Mouse (Mus musculus) layer of hippocampus, postnatal 10 days (tissue): Measurements from ENCODE around the gene Ly6c2. TPM values are rescaled to one million over a fixed set of nuclear protein-coding genes. Genes with fewer than 3 reads are reported as not detected.

ENCODE experiments used
- total RNA-seq, 2 experiments: library from RNA; stranded (reverse); gene quantifications; 2 replicates each; pipeline ENCODE4 v1.2.3; 2021

Ly6c2 gene
- total RNA-seq, 2 experiments from 2014 or later: 0.57 to 1.8 TPM

Other genes with a start within 250 kb of the Ly6c2 start
- under 1 TPM; 0.13 to 0.18 TPM for gene 2010109I03Rik, start 214.9 kb downstream of the Ly6c2 start, total RNA-seq
- not detected for gene Ly6i, start 128.5 kb downstream of the Ly6c2 start, total RNA-seq
- 1 to 10 TPM; 6.5 to 6.6 TPM for gene Ly6a, start 113.9 kb downstream of the Ly6c2 start, total RNA-seq
- gene Ly6c1, start 63.1 kb downstream of the Ly6c2 start, total RNA-seq: 10 to 100 TPM; 24.0 TPM
- gene Ly6g, start 43.3 kb upstream of the Ly6c2 start, total RNA-seq: not detected
- gene BC025446, start 104.4 kb upstream of the Ly6c2 start, total RNA-seq: not detected
- not detected for gene Ly6f, start 156.5 kb upstream of the Ly6c2 start, total RNA-seq